Mouse (Mus musculus) limb, embryonic 12.5 days (tissue): ENCODE measurements around the gene Thoc5. TPM values are rescaled to one million over a fixed set of nuclear protein-coding genes. Genes with fewer than 3 reads are reported as not detected.
A peak's percentile ranks its signal among the peaks of the same experiment; 100 is the strongest.

Experiments
- ATAC-seq: fragments of 200-750 bp; cut with Nextera tagmentation; 2 replicates; pipeline ENCODE4 v1.8.0; 2017; ENCODE audit warnings: low read depth, moderate TSS enrichment; ENCODE audit not compliant: insufficient number of reproducible peaks, insufficient read depth, low FRiP score, low TSS enrichment
- H3K27ac ChIP-seq: fragments of 300-500 bp; sonication (generic); 2 replicates; pipeline ENCODE4 v1.5.1; 2016; ENCODE audit warnings: mild to moderate bottlenecking, moderate library complexity
- H3K27me3 ChIP-seq: fragments of 300-500 bp; sonication (generic); 2 replicates; pipeline ENCODE4 v1.6.1; 2016; ENCODE audit warnings: mild to moderate bottlenecking, moderate library complexity
- H3K36me3 ChIP-seq: fragments of 300-500 bp; sonication (generic); 2 replicates; pipeline ENCODE4 v1.6.1; 2016; ENCODE audit warnings: mild to moderate bottlenecking, moderate library complexity
- H3K4me1 ChIP-seq: fragments of 300-500 bp; sonication (generic); replicated peaks from 2 replicates; pipeline ENCODE4 v1.6.1; 2016
- H3K4me2 ChIP-seq: fragments of 300-500 bp; sonication (generic); 2 replicates; pipeline ENCODE4 v1.6.1; 2016; ENCODE audit warnings: mild to moderate bottlenecking, moderate library complexity
- H3K4me3 ChIP-seq: fragments of 300-500 bp; sonication (generic); replicated peaks from 2 replicates; pipeline ENCODE4 v1.5.1; 2016; ENCODE audit warnings: mild to moderate bottlenecking
- H3K9ac ChIP-seq: fragments of 300-500 bp; sonication (generic); replicated peaks from 2 replicates; pipeline ENCODE4 v1.6.1; 2016; ENCODE audit warnings: mild to moderate bottlenecking, moderate library complexity
- H3K9me3 ChIP-seq: fragments of 300-500 bp; sonication (generic); 2 replicates; pipeline ENCODE4 v1.6.1; 2016; ENCODE audit warnings: mild to moderate bottlenecking, moderate library complexity
- WGBS: fragments of 180-500 bp; shearing (Covaris S2); methylation state at CpG from one replicate; pipeline ENCODE4 v1.1.7; 2016; 5-methylcytosine and 5-hydroxymethylcytosine counted together
- polyA plus RNA-seq: library from polyadenylated mRNA; unstranded; fragments of >200 nt; fragmentation: Nextera tagmentation; extraction: Ambion mirVana; gene quantifications from 2 replicates; pipeline ENCODE4 v1.2.1, GENCODE M21; 2016

The Thoc5 gene
- polyA plus RNA-seq, 1 experiment from 2014 or later: 44.3 TPM

- Histone ChIP-seq H3K27ac (no peak overlapping the region), H3K36me3 (peaks cover 97% of the 10 kb centered on the region), H3K9me3 (no peaks in the 10 kb centered on the region)
Observed at GRCm38 (mm10) chr11:4921281-4921680, 26.2 kb downstream of the Thoc5 start.

DNA sequence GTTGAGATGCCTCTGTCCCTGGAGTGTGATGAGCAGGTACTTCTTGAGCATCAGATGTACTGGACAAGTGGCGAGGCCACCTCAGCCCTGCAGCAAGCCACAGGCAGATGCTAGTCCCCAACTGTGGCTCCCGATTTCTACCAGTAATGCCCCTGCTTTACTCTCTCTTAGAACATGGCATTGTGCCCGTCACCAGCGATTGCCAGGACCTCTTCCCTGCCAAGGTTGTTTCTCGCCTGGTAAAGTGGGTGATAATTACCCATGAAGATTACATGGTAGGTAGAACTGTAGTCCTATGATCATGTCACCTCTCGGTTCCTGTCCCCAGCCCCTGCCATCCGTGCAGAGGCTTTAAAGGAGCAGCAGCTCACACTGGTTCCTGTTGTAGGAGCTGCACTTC is 26.6 kb downstream of the Thoc5 start:
- H3K36me3 ChIP-seq: peaks cover 98% of the 10 kb centered on the region
- 89% methylated on average over 7 of the region's 7 CpGs for WGBS

More at GRCm38 (mm10) chr11:4921281-4921680, 26.2 kb downstream of the Thoc5 start:
- no peaks in the 10 kb centered on the region for H3K4me1 ChIP-seq
- no peak for ATAC-seq
- 86% methylated on average over 2 of the region's 2 CpGs for WGBS
- no peak overlapping the region for H3K4me3 ChIP-seq
- no peak overlapping the region for H3K4me2 ChIP-seq
- H3K9ac ChIP-seq: no peak overlapping the region
- no peaks in the 10 kb centered on the region for H3K27me3 ChIP-seq

GRCm38 (mm10) chr11:4927224-4927623 is 32.1 kb downstream of the Thoc5 start:
- H3K9ac ChIP-seq: no peak overlapping the region
- no peak for ATAC-seq
- no peak overlapping the region for H3K4me3 ChIP-seq
- no peak overlapping the region for H3K27ac ChIP-seq
- peaks cover 84% of the 10 kb centered on the region for H3K36me3 ChIP-seq
- H3K27me3 ChIP-seq: no peaks in the 10 kb centered on the region
- H3K4me1 ChIP-seq: peaks cover 20% of the 10 kb centered on the region
- H3K9me3 ChIP-seq: no peaks in the 10 kb centered on the region
- no peak overlapping the region for H3K4me2 ChIP-seq
- WGBS: 86% methylated on average over 3 of the region's 3 CpGs

More for the DNA sequence above, 26.6 kb downstream of the Thoc5 start:
- Histone ChIP-seq H3K4me3 (no peak overlapping the region), H3K9ac (no peak overlapping the region), H3K27ac (no peak overlapping the region), H3K9me3 (no peaks in the 10 kb centered on the region), H3K4me1 (no peaks in the 10 kb centered on the region), H3K27me3 (no peaks in the 10 kb centered on the region), H3K4me2 (no peak overlapping the region)
- no peak for ATAC-seq

DNA sequence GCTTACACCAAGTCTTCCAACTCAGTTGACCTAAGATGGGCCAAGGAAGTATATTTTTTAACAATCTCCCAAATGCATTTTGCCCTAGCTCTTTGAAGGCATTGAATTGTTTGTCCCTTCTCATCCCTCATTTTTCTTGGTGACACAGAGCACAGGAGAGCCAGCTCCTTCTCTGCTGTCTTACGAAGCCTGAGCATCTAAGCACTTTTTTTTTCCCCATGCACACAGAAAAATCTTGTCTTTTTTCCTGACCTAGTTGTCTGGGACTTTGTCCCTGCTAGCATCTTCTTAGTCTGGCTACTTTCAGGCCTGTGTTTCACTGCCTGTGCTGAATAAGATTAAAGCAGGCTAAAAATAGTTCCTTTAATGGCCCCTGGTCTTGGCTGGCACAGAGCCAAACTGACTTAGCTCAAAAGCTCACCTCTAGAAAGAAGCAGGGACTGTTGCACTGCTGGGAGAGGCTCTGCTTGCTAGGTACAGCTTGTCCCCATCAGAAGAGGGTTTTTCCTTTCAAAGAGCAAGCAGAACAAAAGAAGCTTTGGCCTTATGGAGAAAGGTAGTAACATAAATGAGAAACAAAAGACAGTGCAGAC is 36.0 kb downstream of the Thoc5 start:
- no peak overlapping the region for H3K4me3 ChIP-seq
- peaks cover 20% of the 10 kb centered on the region for H3K4me1 ChIP-seq
- WGBS: 66% methylated on average over 1 of the region's 1 CpGs
- H3K9ac ChIP-seq: peak overlapping the region; percentile 28
- no peak overlapping the region for H3K4me2 ChIP-seq
- H3K27ac ChIP-seq: peak overlapping the region; percentile 62; the same call in 1 of the 2 replicates
- peaks cover 45% of the 10 kb centered on the region for H3K36me3 ChIP-seq
- ATAC-seq: 0 out of 2 replicates have a peak, but pooled peaks have one; percentile 47
- no peaks in the 10 kb centered on the region for H3K27me3 ChIP-seq
- no peaks in the 10 kb centered on the region for H3K9me3 ChIP-seq

DNA sequence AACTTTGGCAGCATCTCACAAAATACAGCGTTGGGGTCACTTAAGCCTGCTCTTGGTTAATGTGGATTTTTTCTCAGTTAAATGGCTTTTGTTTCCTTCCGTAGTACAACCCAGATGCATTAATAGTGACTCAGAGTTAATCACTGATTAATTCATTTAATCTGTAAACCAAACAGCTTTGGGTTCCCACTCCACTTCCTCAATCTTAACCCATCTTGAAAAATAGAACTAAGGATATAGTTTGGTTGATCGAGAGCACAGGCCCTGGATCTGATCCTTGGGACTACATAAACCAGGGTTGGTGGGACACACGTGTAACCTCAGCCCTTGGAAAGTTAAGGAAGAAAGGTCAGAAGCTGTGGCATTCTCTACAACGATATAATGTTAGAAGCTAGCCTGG is 41.1 kb downstream of the Thoc5 start:
- no peak overlapping the region for H3K9ac ChIP-seq
- no peak overlapping the region for H3K4me3 ChIP-seq
- no peak overlapping the region for H3K4me2 ChIP-seq
- H3K27ac ChIP-seq: no peak overlapping the region
- WGBS: 88% methylated on average over 5 of the region's 5 CpGs
- peaks cover 7% of the 10 kb centered on the region for H3K27me3 ChIP-seq
- H3K9me3 ChIP-seq: no peaks in the 10 kb centered on the region
- ATAC-seq: no peak
- no peaks in the 10 kb centered on the region for H3K36me3 ChIP-seq
- peaks cover 7% of the 10 kb centered on the region for H3K4me1 ChIP-seq

- peak overlapping the region; percentile 52 for H3K4me3 ChIP-seq
- peak overlapping the region; percentile 88 for H3K4me2 ChIP-seq
- H3K27me3 ChIP-seq: peaks cover 98% of the 10 kb centered on the region
- 44% methylated on average over 13 of the region's 13 CpGs for WGBS
- H3K9me3 ChIP-seq: no peaks in the 10 kb centered on the region
- H3K36me3 ChIP-seq: no peaks in the 10 kb centered on the region
- H3K9ac ChIP-seq: no peak overlapping the region
- no peak for ATAC-seq
- no peak overlapping the region for H3K27ac ChIP-seq
- peaks cover 16% of the 10 kb centered on the region for H3K4me1 ChIP-seq
Observed at GRCm38 (mm10) chr11:4946530-4946929, 51.4 kb downstream of the Thoc5 start.

DNA sequence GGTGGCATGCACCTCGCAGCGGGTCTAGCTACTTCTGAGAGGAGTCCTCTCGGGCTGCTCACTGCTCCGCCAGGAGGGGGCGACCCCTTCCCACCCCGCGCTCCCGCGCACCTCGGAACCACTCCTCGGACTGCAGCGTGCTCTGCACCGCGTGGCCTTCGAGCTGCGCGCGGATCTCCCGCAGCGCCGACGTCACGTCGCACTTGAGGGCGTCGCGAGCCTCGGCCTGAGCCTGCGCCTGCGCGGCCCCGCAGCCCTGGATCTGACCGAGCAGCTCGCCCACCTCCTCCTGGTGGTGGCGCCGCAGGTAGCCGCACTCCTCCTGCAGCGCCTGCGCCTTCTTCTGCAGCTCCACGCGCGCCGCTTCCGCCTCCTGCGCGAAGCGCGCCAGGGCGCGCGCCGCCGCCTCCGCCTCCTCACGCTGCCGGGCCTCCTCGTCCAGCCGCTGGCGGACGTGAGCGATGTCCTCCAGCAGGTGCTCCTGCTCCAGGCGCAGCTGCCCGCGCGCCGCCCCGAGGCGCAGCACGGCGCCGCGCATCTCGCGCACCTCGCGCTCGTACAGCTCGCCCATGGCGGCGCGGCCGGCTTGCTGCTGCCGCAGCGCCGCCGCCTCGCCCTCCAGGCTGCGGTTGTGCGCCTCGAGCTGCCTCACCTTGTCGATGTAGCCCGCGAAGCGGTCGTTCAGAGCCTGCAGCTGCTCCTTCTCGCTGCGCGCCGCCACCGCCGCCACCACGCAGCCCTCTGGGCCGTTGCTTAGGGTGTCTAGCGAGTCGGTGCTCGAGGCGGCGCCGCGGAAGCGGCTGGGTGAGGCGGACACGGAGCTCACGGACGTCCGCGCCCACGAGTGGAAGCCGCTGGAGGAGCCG is 52.1 kb downstream of the Thoc5 start:
- no peak overlapping the region for H3K27ac ChIP-seq
- peaks cover 16% of the 10 kb centered on the region for H3K4me1 ChIP-seq
- H3K9ac ChIP-seq: peak overlapping the region; percentile 37; the same call in 1 of the 2 replicates
- under 1% methylated on average over 106 of the region's 120 CpGs for WGBS
- ATAC-seq: peak; percentile 54
- peaks cover 98% of the 10 kb centered on the region for H3K27me3 ChIP-seq
- peak overlapping the region; percentile 88 for H3K4me2 ChIP-seq
- H3K36me3 ChIP-seq: no peaks in the 10 kb centered on the region
- peak overlapping the region; percentile 52 for H3K4me3 ChIP-seq
- no peaks in the 10 kb centered on the region for H3K9me3 ChIP-seq

DNA sequence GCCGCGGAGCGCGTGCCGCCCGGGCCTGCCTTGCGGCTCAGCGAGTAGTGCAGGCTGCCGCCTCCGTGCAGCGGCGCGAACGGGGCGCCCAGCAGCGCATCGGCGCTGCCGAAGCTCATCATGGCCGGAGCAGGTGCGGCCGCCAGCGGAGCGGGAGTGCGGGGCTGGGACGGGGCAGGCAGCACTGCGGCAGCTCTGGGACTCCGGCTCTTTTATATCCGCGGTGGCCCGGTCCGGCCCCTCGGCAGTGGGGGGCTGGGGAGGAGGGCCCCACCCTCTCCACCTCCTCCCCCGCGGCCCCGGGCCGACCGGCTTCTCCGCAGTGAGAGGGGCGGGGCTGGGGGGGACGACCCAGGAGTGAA is 52.7 kb downstream of the Thoc5 start, which contains the start of gene Nefh:
Nefh (minus strand) TSS at position 252 of the 362 bp plus-strand sequence.
- H3K9ac ChIP-seq: peak within 1 kb of the TSS; percentile 37; the same call in 1 of the 2 replicates

GRCm38 (mm10) chr11:4948792-4949191 is 53.7 kb downstream of the Thoc5 start:
- H3K4me3 ChIP-seq: no peak overlapping the region
- H3K9me3 ChIP-seq: no peaks in the 10 kb centered on the region
- H3K27me3 ChIP-seq: peaks cover 99% of the 10 kb centered on the region
- H3K4me2 ChIP-seq: no peak overlapping the region
- no peak overlapping the region for H3K27ac ChIP-seq
- peaks cover 16% of the 10 kb centered on the region for H3K4me1 ChIP-seq
- ATAC-seq: no peak
- H3K36me3 ChIP-seq: no peaks in the 10 kb centered on the region
- WGBS: 42% methylated on average over 8 of the region's 8 CpGs
- no peak overlapping the region for H3K9ac ChIP-seq

More for the DNA sequence above, 52.7 kb downstream of the Thoc5 start, which contains the start of gene Nefh:
- no peak for ATAC-seq
- Histone ChIP-seq H3K9me3 (no peaks in the 10 kb centered on the region), H3K4me1 (peaks cover 16% of the 10 kb centered on the region), H3K27ac (no peak within 1 kb of the TSS), H3K27me3 (peaks cover 98% of the 10 kb centered on the region), H3K4me3 (peak within 1 kb of the TSS; percentile 52), H3K4me2 (peak within 1 kb of the TSS; percentile 88), H3K36me3 (no peaks in the 10 kb centered on the region)
- WGBS: 2% methylated on average over 36 of the region's 41 CpGs

DNA sequence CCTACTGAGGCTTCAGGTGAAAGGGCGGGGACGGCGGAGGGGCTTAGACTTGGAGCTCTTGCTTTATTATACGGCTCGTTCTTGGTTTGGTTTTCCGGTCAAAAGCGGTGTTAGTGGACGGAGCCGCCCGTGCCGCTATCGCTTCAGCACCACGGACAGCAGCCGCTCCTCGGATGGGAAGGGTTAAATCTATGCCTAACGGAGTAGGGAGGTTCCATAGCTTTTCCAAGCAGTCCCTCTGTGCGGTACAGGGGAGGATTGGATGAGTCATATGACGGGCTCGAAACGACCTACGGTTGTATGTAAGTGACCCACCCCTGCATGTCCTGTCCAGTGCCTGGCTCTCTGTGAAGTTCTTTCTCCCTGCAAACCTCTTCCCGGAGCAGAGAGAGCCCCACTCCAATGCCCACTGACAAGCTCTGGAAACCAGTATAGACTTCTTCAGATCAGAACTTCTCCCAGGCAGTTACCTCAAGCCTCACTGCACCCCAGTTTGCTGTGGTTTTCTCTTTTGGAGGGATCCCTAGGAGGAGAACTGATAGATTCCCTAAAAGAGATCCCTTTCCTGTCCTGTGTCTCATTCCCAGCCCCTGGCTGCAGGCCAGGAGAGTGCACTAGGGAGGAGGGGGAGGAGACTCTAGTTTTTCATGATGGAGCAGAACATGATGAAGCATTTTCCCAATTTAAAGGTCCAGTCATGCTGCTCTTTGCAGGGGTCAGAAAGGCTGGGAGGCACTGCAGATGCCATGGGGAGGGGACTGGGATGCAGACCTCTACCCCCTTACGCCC is 54.3 kb downstream of the Thoc5 start:
- no peak overlapping the region for H3K4me2 ChIP-seq
- ATAC-seq: 0 out of 2 replicates have a peak, but pooled peaks have one; percentile 44
- 7% methylated on average over 23 of the region's 23 CpGs for WGBS
- no peak overlapping the region for H3K27ac ChIP-seq
- no peak overlapping the region for H3K4me3 ChIP-seq
- H3K36me3 ChIP-seq: no peaks in the 10 kb centered on the region
- H3K9ac ChIP-seq: no peak overlapping the region
- H3K27me3 ChIP-seq: peaks cover 99% of the 10 kb centered on the region
- peaks cover 16% of the 10 kb centered on the region for H3K4me1 ChIP-seq
- no peaks in the 10 kb centered on the region for H3K9me3 ChIP-seq

DNA sequence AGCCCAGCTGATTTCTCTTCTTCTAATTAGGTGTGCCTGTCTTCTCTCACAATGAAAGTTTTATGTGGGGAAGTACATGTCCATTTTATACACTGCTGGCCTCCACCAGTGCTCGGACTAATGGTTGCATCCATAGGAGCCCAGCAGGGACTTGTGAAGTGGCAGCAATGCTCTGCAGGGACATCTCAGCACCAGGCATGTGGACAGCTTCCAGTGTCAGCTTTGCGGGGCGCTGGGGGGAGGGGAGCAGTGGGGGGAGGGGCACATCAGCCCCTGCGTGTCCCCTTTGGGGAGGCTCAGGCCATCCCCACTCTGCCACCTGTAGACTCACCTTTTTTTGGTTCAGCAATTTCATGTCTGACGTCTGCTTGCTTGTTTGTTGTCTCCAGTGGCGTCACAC is 58.3 kb downstream of the Thoc5 start:
- WGBS: 6% methylated on average over 6 of the region's 6 CpGs
- Histone ChIP-seq H3K9me3 (no peaks in the 10 kb centered on the region), H3K4me1 (no peaks in the 10 kb centered on the region), H3K27me3 (peaks cover 99% of the 10 kb centered on the region), H3K27ac (no peak overlapping the region), H3K9ac (no peak overlapping the region), H3K36me3 (no peaks in the 10 kb centered on the region), H3K4me3 (no peak overlapping the region), H3K4me2 (no peak overlapping the region)
- ATAC-seq: no peak
